Mouse (Mus musculus) limb, embryonic 15.5 days (tissue): Measurements from ENCODE around the gene Mad1l1. TPM values are rescaled to one million over a fixed set of nuclear protein-coding genes. Genes with fewer than 3 reads are reported as not detected.

ENCODE experiments used
- ATAC-seq: fragments of 200-750 bp; cut with Nextera tagmentation; 2 replicates; pipeline ENCODE4 v1.8.0; 2017; ENCODE audit warnings: low read depth, moderate TSS enrichment; ENCODE audit not compliant: insufficient number of reproducible peaks, low FRiP score, low TSS enrichment
- H3K27ac ChIP-seq: fragments of 300-500 bp; sonication (generic); 2 replicates; pipeline ENCODE4 v1.5.1; 2015; ENCODE audit warnings: moderate library complexity, mild to moderate bottlenecking, inconsistent platforms
- H3K27me3 ChIP-seq: fragments of 300-500 bp; sonication (generic); 2 replicates; pipeline ENCODE4 v1.6.1; 2015; ENCODE audit warnings: inconsistent platforms
- H3K36me3 ChIP-seq: fragments of 300-500 bp; sonication (generic); 2 replicates; pipeline ENCODE4 v1.6.1; 2015; ENCODE audit warnings: inconsistent platforms
- H3K4me1 ChIP-seq: fragments of 300-500 bp; sonication (generic); 2 replicates; pipeline ENCODE4 v1.6.1; 2015; ENCODE audit warnings: inconsistent platforms
- H3K4me2 ChIP-seq: fragments of 300-500 bp; sonication (generic); 2 replicates; pipeline ENCODE4 v1.6.1; 2015; ENCODE audit warnings: mild to moderate bottlenecking, inconsistent platforms
- H3K4me3 ChIP-seq: fragments of 300-500 bp; sonication (generic); 2 replicates; pipeline ENCODE4 v1.5.1; 2015; ENCODE audit warnings: mild to moderate bottlenecking, inconsistent platforms
- H3K9ac ChIP-seq: fragments of 300-500 bp; sonication (generic); 2 replicates; pipeline ENCODE4 v1.6.1; 2015; ENCODE audit warnings: inconsistent platforms
- H3K9me3 ChIP-seq: fragments of 300-500 bp; sonication (generic); 2 replicates; pipeline ENCODE4 v1.6.1; 2016; ENCODE audit warnings: inconsistent platforms
- whole genome bisulfite sequencing: fragments of 180-500 bp; shearing (Covaris S2); methylation state at CpG from one replicate; pipeline ENCODE4 v1.1.7; 2015; 5-methylcytosine and 5-hydroxymethylcytosine counted together
- polyA plus RNA-seq: library from polyadenylated mRNA; unstranded; fragments of >200 nt; fragmentation: Nextera tagmentation; extraction: Ambion mirVana; gene quantifications from 2 replicates; pipeline ENCODE4 v1.2.1, GENCODE M21; 2015

Mad1l1 gene
- polyA plus RNA-seq, 1 experiment from 2014 or later = 42.9 TPM

GRCm38 (mm10) chr5:140223070-140224053, 98.0 kb downstream of the Mad1l1 start:
- no peaks in the 10 kb centered on the region for H3K36me3 ChIP-seq
- H3K9me3 ChIP-seq = no peaks in the 10 kb centered on the region
- no peak overlapping the region; the same call in 1 of the 2 replicates for H3K27ac ChIP-seq
- 80% methylated on average over 20 of the region's 20 CpGs for WGBS
- no peaks in the 10 kb centered on the region for H3K27me3 ChIP-seq
- no peak overlapping the region for H3K4me3 ChIP-seq
- no peak overlapping the region for H3K9ac ChIP-seq
- H3K4me2 ChIP-seq = no peak overlapping the region
- ATAC-seq = no peak
- no peaks in the 10 kb centered on the region for H3K4me1 ChIP-seq

GRCm38 (mm10) chr5:140221016-140221650, 100.2 kb downstream of the Mad1l1 start:
- WGBS = 60% methylated on average over 3 of the region's 3 CpGs
- Histone ChIP-seq H3K4me2 (no peak overlapping the region), H3K9me3 (no peaks in the 10 kb centered on the region), H3K4me1 (no peaks in the 10 kb centered on the region), H3K4me3 (no peak overlapping the region), H3K27ac (no peak overlapping the region), H3K36me3 (no peaks in the 10 kb centered on the region), H3K27me3 (no peaks in the 10 kb centered on the region), H3K9ac (no peak overlapping the region)
- ATAC-seq = no peak

- WGBS = 71% methylated on average over 1 of the region's 1 CpGs
Observed at GRCm38 (mm10) chr5:140219252-140219651, 102.1 kb downstream of the Mad1l1 start.

GRCm38 (mm10) chr5:140217900-140218299, 103.5 kb downstream of the Mad1l1 start:
- H3K9me3 ChIP-seq = no peaks in the 10 kb centered on the region
- no peak overlapping the region for H3K9ac ChIP-seq
- no peak overlapping the region for H3K27ac ChIP-seq
- no peaks in the 10 kb centered on the region for H3K4me1 ChIP-seq
- ATAC-seq = no peak
- WGBS = 24% methylated on average over 2 of the region's 2 CpGs
- H3K4me2 ChIP-seq = no peak overlapping the region
- H3K4me3 ChIP-seq = no peak overlapping the region
- no peaks in the 10 kb centered on the region for H3K36me3 ChIP-seq
- H3K27me3 ChIP-seq = no peaks in the 10 kb centered on the region

More at GRCm38 (mm10) chr5:140219252-140219651, 102.1 kb downstream of the Mad1l1 start:
- Histone ChIP-seq H3K27me3 (no peaks in the 10 kb centered on the region), H3K9me3 (no peaks in the 10 kb centered on the region), H3K36me3 (no peaks in the 10 kb centered on the region), H3K4me3 (no peak overlapping the region), H3K9ac (no peak overlapping the region), H3K27ac (no peak overlapping the region), H3K4me2 (no peak overlapping the region), H3K4me1 (no peaks in the 10 kb centered on the region)
- ATAC-seq = no peak

GRCm38 (mm10) chr5:140217083-140217482, 104.3 kb downstream of the Mad1l1 start:
- no peak overlapping the region for H3K4me3 ChIP-seq
- no peak overlapping the region for H3K27ac ChIP-seq
- no peaks in the 10 kb centered on the region for H3K4me1 ChIP-seq
- no peaks in the 10 kb centered on the region for H3K27me3 ChIP-seq
- ATAC-seq = no peak
- 80% methylated on average over 3 of the region's 3 CpGs for WGBS
- no peaks in the 10 kb centered on the region for H3K36me3 ChIP-seq
- no peak overlapping the region for H3K4me2 ChIP-seq
- no peaks in the 10 kb centered on the region for H3K9me3 ChIP-seq
- no peak overlapping the region for H3K9ac ChIP-seq

- no peak for ATAC-seq
- WGBS = 69% methylated on average over 4 of the region's 4 CpGs
- Histone ChIP-seq H3K9ac (no peak overlapping the region), H3K27me3 (no peaks in the 10 kb centered on the region), H3K27ac (no peak overlapping the region), H3K9me3 (no peaks in the 10 kb centered on the region), H3K4me1 (no peaks in the 10 kb centered on the region), H3K36me3 (no peaks in the 10 kb centered on the region), H3K4me2 (no peak overlapping the region), H3K4me3 (no peak overlapping the region)
Observed at GRCm38 (mm10) chr5:140215471-140216087, 105.8 kb downstream of the Mad1l1 start.

GRCm38 (mm10) chr5:140213001-140213400, 108.4 kb downstream of the Mad1l1 start:
- no peaks in the 10 kb centered on the region for H3K9me3 ChIP-seq
- H3K4me3 ChIP-seq = no peak overlapping the region
- H3K4me1 ChIP-seq = peaks cover 10% of the 10 kb centered on the region
- no peaks in the 10 kb centered on the region for H3K27me3 ChIP-seq
- no peaks in the 10 kb centered on the region for H3K36me3 ChIP-seq
- H3K27ac ChIP-seq = no peak overlapping the region
- no peak overlapping the region for H3K4me2 ChIP-seq
- H3K9ac ChIP-seq = no peak overlapping the region
- ATAC-seq = no peak
- WGBS = 65% methylated on average over 4 of the region's 4 CpGs

- Histone ChIP-seq H3K4me2 (no peak overlapping the region), H3K36me3 (no peaks in the 10 kb centered on the region), H3K4me3 (no peak overlapping the region), H3K27me3 (no peaks in the 10 kb centered on the region), H3K9ac (no peak overlapping the region), H3K9me3 (no peaks in the 10 kb centered on the region), H3K4me1 (peaks cover 10% of the 10 kb centered on the region), H3K27ac (no peak overlapping the region)
- ATAC-seq = no peak
- WGBS = 75% methylated on average over 6 of the region's 6 CpGs
Observed at GRCm38 (mm10) chr5:140210417-140211184, 110.8 kb downstream of the Mad1l1 start.

- 0 out of 2 replicates have a peak overlapping the region, but pooled peaks have one; percentile 52 for H3K27ac ChIP-seq
- no peak for ATAC-seq
- peaks cover 10% of the 10 kb centered on the region for H3K4me1 ChIP-seq
- 31% methylated on average over 19 of the region's 19 CpGs for WGBS
- no peak overlapping the region for H3K4me2 ChIP-seq
- H3K27me3 ChIP-seq = no peaks in the 10 kb centered on the region
- no peak overlapping the region for H3K9ac ChIP-seq
- no peaks in the 10 kb centered on the region for H3K9me3 ChIP-seq
- H3K36me3 ChIP-seq = no peaks in the 10 kb centered on the region
- no peak overlapping the region for H3K4me3 ChIP-seq
Observed at GRCm38 (mm10) chr5:140208743-140209409, 112.5 kb downstream of the Mad1l1 start.

- Histone ChIP-seq H3K4me2 (no peak overlapping the region), H3K9me3 (no peaks in the 10 kb centered on the region), H3K27me3 (no peaks in the 10 kb centered on the region), H3K4me3 (no peak overlapping the region), H3K27ac (no peak overlapping the region), H3K36me3 (no peaks in the 10 kb centered on the region), H3K4me1 (peaks cover 10% of the 10 kb centered on the region), H3K9ac (no peak overlapping the region)
- 87% methylated on average over 19 of the region's 19 CpGs for WGBS
- ATAC-seq = no peak
Observed at GRCm38 (mm10) chr5:140206726-140207703, 114.3 kb downstream of the Mad1l1 start.
